Mouse (Mus musculus) MEL (cell line): ENCODE results near the gene Ikzf1.

ENCODE experiments used
- CHD2 ChIP-seq: IDR thresholded peaks from 2 replicates; pipeline ENCODE4 v1.6.1; 2011; ENCODE audit warnings: low read length, improper control_type of control experiment
- CTCF ChIP-seq, 3 experiments: IDR thresholded peaks in 2 of 3; conservative IDR thresholded peaks in 1 of 3; 2 replicates each; pipeline ENCODE4 v1.5.1; 2011 to 2012; ENCODE audit warnings: low read length in 3 of 3, low read depth in 2 of 3, mild to moderate bottlenecking in 2 of 3, improper control_type of control experiment in 1 of 3, inconsistent platforms in 1 of 3, mixed read lengths in 1 of 3, moderate library complexity in 1 of 3; ENCODE audit not compliant: control insufficient read depth in 1 of 3, insufficient read depth in 1 of 3, poor library complexity in 1 of 3, severe bottlenecking in 1 of 3
- EP300 ChIP-seq, 2 experiments: IDR thresholded peaks; 2 replicates each; pipeline ENCODE4 v1.6.1; 2011; ENCODE audit warnings: improper control_type of control experiment in 2 of 2, low read length in 2 of 2, low read depth in 1 of 2, mild to moderate bottlenecking in 1 of 2
- GABPA ChIP-seq: IDR thresholded peaks from 2 replicates; pipeline ENCODE4 v1.6.1; 2012; ENCODE audit warnings: low read depth, mild to moderate bottlenecking, inconsistent platforms, low read length, improper control_type of control experiment, moderate library complexity
- KAT2A ChIP-seq: conservative IDR thresholded peaks from 2 replicates; pipeline ENCODE4 v1.6.1; 2012; ENCODE audit warnings: low read depth, low read length, improper control_type of control experiment, inconsistent platforms
- NELFE ChIP-seq: IDR thresholded peaks from 2 replicates; pipeline ENCODE4 v1.6.1; 2011; ENCODE audit warnings: low read depth, low read length, improper control_type of control experiment
- POLR2A ChIP-seq, 2 experiments: IDR thresholded peaks; 2 replicates each; pipeline ENCODE4 v1.6.1; 2011 to 2012; ENCODE audit warnings: low read length in 2 of 2, mild to moderate bottlenecking in 2 of 2, control low read depth in 1 of 2, improper control_type of control experiment in 1 of 2, low read depth in 1 of 2, moderate library complexity in 1 of 2; ENCODE audit not compliant: control insufficient read depth in 1 of 2, insufficient read depth in 1 of 2, poor library complexity in 1 of 2
- RAD21 ChIP-seq: IDR thresholded peaks from 2 replicates; pipeline ENCODE4 v1.6.1; 2011; ENCODE audit warnings: mild to moderate bottlenecking, low read depth, low read length, improper control_type of control experiment
- SMC3 ChIP-seq: IDR thresholded peaks from 2 replicates; pipeline ENCODE4 v1.6.1; 2011; ENCODE audit warnings: low read depth, low read length, improper control_type of control experiment
- TAL1 ChIP-seq: IDR thresholded peaks from 2 replicates; pipeline ENCODE4 v1.6.1; 2012; ENCODE audit warnings: mild to moderate bottlenecking, inconsistent platforms, low read length, moderate library complexity, mixed read lengths
- UBTF ChIP-seq: IDR thresholded peaks from 2 replicates; pipeline ENCODE4 v1.6.1; 2012; ENCODE audit warnings: low read depth, mild to moderate bottlenecking, inconsistent platforms, low read length, improper control_type of control experiment, moderate library complexity, borderline replicate concordance; ENCODE audit not compliant: insufficient read depth
- USF1 ChIP-seq: IDR thresholded peaks from 2 replicates; pipeline ENCODE4 v1.6.1; 2014; ENCODE audit warnings: low read depth, mild to moderate bottlenecking, inconsistent platforms, low read length, improper control_type of control experiment, moderate library complexity
- ZMIZ1 ChIP-seq: IDR thresholded peaks from 2 replicates; pipeline ENCODE4 v1.6.1; 2012; ENCODE audit warnings: low read depth, mild to moderate bottlenecking, inconsistent platforms, low read length, improper control_type of control experiment, moderate library complexity
- ZNF384 ChIP-seq: IDR thresholded peaks from 2 replicates; pipeline ENCODE4 v1.6.1; 2012; ENCODE audit warnings: low read depth, mild to moderate bottlenecking, inconsistent platforms, low read length, improper control_type of control experiment

DNA sequence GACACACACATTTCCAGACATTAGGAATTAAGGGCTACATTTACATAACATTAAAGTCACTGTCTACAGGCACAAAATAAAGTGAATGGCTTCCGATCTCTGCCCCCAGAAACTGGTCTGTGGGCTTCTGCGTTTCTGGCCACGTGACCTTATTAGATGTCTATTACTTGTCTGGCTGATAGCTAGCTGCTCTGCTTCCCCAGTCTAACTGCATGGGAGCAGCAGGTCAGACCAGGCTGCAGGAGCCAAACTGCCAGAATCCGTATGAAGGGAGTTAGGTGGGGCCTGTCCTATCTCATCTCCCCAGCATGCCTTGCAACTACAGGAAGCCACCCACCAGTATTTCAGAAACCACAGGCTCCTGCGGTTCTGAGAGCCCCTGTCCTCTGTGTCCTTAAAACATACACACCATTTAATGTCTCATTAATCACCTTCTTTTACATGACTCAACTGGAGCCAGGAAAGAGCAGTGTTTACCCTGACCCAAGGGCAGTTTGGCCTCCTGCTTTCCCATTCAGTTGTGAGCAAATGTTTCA, 27.7 kb upstream of the Ikzf1 start:
- TF ChIP-seq CTCF (IDR thresholded peaks at IDR 0.05 in 2 of 3, conservative IDR thresholded peaks at IDR 0.05 in 1 of 3; ENCODE audit: control insufficient read depth in 1 of 3, insufficient read depth in 1 of 3, low read depth in 2 of 3, low read length in 3 of 3, poor library complexity in 1 of 3, severe bottlenecking in 1 of 3) (no peak), USF1 (peak; percentile 100), EP300 (IDR thresholded peaks at IDR 0.05; ENCODE audit: low read depth in 1 of 2, low read length in 2 of 2) (peak; percentile 97), RAD21 (no peak; the same call in 1 of the 2 replicates), KAT2A (peak; percentile 61), SMC3 (no peak; the same call in 1 of the 2 replicates), POLR2A (IDR thresholded peaks at IDR 0.05; ENCODE audit: control insufficient read depth in 1 of 2, insufficient read depth in 1 of 2, low read depth in 1 of 2, low read length in 2 of 2, poor library complexity in 1 of 2) (peak; percentile 52 to 99; a peak in 2 of 4 replicates), CHD2 (no peak), NELFE (peak; percentile 99), ZMIZ1 (peak; percentile 97), GABPA (no peak), UBTF (no peak), TAL1 (peak; percentile 88), ZNF384 (peak; percentile 18; the same call in 1 of the 2 replicates)
